Mouse (Mus musculus) bone marrow, adult 2 months (tissue): ENCODE results near the gene Tpd52l2.

ENCODE experiments used
- CTCF ChIP-seq: fragments of 200-500 bp; IDR thresholded peaks from 2 replicates; pipeline ENCODE4 v1.5.1; 2011; ENCODE audit warnings: low read length, control low read depth; ENCODE audit not compliant: control insufficient read depth, insufficient read depth
- POLR2A ChIP-seq: fragments of 200-500 bp; IDR thresholded peaks from 2 replicates; pipeline ENCODE4 v1.6.1; 2011; ENCODE audit warnings: low read depth, mild to moderate bottlenecking, control low read depth, low read length, borderline replicate concordance; ENCODE audit not compliant: control insufficient read depth

DNA sequence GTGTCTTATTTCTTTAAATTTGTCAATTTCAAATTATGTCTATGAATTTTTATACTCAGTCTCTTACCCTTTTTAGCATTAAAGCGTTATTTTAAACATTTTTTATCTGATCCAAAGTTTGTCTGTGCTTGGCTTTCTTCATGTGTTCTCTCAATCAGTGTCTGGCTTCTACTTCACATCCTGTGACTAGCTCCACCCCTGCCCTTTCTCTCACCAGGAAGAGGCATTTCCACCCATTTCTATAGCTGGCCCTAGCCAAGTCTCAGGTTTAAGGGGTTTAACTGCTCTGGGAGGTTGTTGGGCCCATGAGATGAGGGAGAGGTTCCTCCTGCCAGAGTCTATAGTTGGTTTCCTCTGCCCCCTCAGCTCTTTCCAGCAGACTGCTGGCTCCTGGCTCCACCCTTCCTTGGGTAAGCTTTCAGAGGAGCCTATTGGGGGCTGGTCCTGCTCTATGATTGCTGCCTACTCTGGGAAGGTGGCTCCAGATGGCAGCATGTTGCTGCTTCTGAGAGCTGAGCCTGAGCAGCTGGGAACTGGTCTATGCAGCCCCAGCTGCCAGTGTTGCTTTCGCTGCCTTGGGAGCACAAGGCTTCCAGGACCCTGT lies 40.6 kb downstream of the Tpd52l2 start:
- TF ChIP-seq POLR2A (no peak), CTCF (no peak)
